Mouse (Mus musculus) stomach, postnatal 0 days (tissue): ENCODE measurements at regions not wholly inside any gene's neighbourhood (a gene's known extent, or its start where the extent isn't known, plus 50 kb on each side); places are given as distances from the start of the nearest gene placed in this dataset.

Experiments used
- CTCF ChIP-seq: IDR thresholded peaks from 2 replicates; pipeline ENCODE4 v1.5.1; 2016; ENCODE audit warnings: antibody characterized with exemption, low read depth, mild to moderate bottlenecking, moderate library complexity
- EP300 ChIP-seq: optimal IDR thresholded peaks from 2 replicates; pipeline ENCODE3; 2016; ENCODE audit warnings: antibody characterized with exemption

DNA sequence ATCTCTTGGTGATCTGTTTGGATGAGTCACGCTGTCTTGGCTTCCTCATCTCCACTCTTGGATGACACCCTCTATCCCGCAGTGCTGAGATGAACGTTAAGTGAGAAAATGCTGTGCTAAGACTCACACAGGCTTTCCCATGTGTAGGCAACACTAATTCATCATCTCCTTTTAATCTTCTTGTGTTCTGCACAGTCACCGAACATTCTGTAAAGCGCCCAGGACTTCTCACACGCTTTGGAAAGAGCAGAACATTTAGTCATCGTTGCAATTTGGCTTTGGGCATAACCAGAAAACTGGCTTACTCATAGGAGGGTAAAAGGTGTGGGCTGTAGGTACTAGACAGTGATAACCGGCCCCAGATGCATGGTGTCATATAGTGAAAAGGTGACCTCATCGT is 94.9 kb downstream of the Plppr4 start:
- no peak for TF ChIP-seq CTCF
- no peak for TF ChIP-seq EP300
